Mouse (Mus musculus) heart, postnatal 36 days (tissue): ENCODE results near the gene Pold4. TPM values are rescaled to one million over a fixed set of nuclear protein-coding genes. Genes with fewer than 3 reads are reported as not detected.

Source experiments
- DNase-seq, 2 experiments: peaks; one replicate each; pipeline ENCODE4 v3.0.0; 2021 to 2022
- intact Hi-C: fragments of 180-260 bp; cut with DNase I; formaldehyde crosslinking; loops from one replicate; pipeline ENCODE4 v1.15.1; 2025
- microRNA-seq, 2 experiments: library from miRNA; unstranded; fragments of <30 nt; microRNA quantifications; one replicate each; pipeline ENCODE4 v1.2.0; 2021; ENCODE audit warnings: borderline number of aligned reads in 2 of 2
- total RNA-seq, 2 experiments: library from RNA; stranded (reverse); gene quantifications; 2 replicates each; pipeline ENCODE4 v1.2.3; 2021

Pold4 gene
- total RNA-seq, 2 experiments from 2014 or later: 11.9 to 13.7 TPM

GRCm38 (mm10) chr19:4263702-4264101, 32.0 kb downstream of the Pold4 start:
- DNase-seq: no peak
- intact Hi-C loops: no loop called here

- DNase-seq: no peak
- intact Hi-C loops: no loop called here
Measured at GRCm38 (mm10) chr19:4264171-4264780, 32.6 kb downstream of the Pold4 start.

- DNase-seq: no peak
- intact Hi-C loops: no loop called here
Measured at GRCm38 (mm10) chr19:4265956-4266355, 34.3 kb downstream of the Pold4 start.

GRCm38 (mm10) chr19:4268566-4269361, 37.1 kb downstream of the Pold4 start, which contains the start of gene Ssh3:
Gene Ssh3, minus strand, starts transcription at chr19:4269180.
- intact Hi-C loops: no loop called here
- peak; percentile 64 to 68 for DNase-seq

- no peak for DNase-seq
- intact Hi-C loops: no loop called here
Measured at GRCm38 (mm10) chr19:4270187-4270586, 38.5 kb downstream of the Pold4 start.

GRCm38 (mm10) chr19:4270972-4271371, 39.3 kb downstream of the Pold4 start:
- intact Hi-C loops: no loop called here
- no peak for DNase-seq

- intact Hi-C loops: no loop called here
- DNase-seq: no peak
Measured at GRCm38 (mm10) chr19:4279487-4279886, 47.8 kb downstream of the Pold4 start.

GRCm38 (mm10) chr19:4280425-4280824, 48.7 kb downstream of the Pold4 start:
- intact Hi-C loops: no loop called here
- DNase-seq: no peak

GRCm38 (mm10) chr19:4282898-4283553, 51.3 kb downstream of the Pold4 start, which contains the start of gene Ankrd13d:
Gene Ankrd13d, minus strand, starts transcription at chr19:4283137.
- DNase-seq: peak; percentile 87 to 88
- intact Hi-C loops: loop anchor here (1.0 to 2.0 kb wide), 2 partner anchors 22 to 23 kb away; partner anchors contain the start of gene Grk2

Small RNA genes within 50 kb of the gene (microRNA-seq; reads per million reads assigned to microRNA genes)
- 0 reads per million in 2 experiments for gene Gm26115
- gene Mir6985: 0 to 0.72 reads per million in 2 experiments

Other genes with a start within 250 kb of the Pold4 start
- 10 to 100 TPM; 22.8 to 24.4 TPM for gene Acy3, start 245.3 kb upstream of the Pold4 start, total RNA-seq
- gene Tbx10, start 239.1 kb upstream of the Pold4 start, total RNA-seq: not detected
- gene Nudt8, start 231.3 kb upstream of the Pold4 start, total RNA-seq: 100 to 1,000 TPM; 126 to 140 TPM
- 1 to 10 TPM; 1.3 to 1.4 TPM for gene Gm49405, start 231.3 kb upstream of the Pold4 start, total RNA-seq
- 100 to 1,000 TPM; 174 to 196 TPM for gene Doc2g, start 228.6 kb upstream of the Pold4 start, total RNA-seq
- gene Ndufv1, start 219.1 kb upstream of the Pold4 start, total RNA-seq: 1,000 to 10,000 TPM; 1,111 to 1,164 TPM
- 100 to 1,000 TPM; 339 to 350 TPM for gene Gstp1, start 193.9 kb upstream of the Pold4 start, total RNA-seq
- 100 to 1,000 TPM; 120 to 124 TPM for gene Gstp2, start 185.9 kb upstream of the Pold4 start, total RNA-seq
- gene Gstp3, start 172.3 kb upstream of the Pold4 start, total RNA-seq: not detected
- gene Cabp2, start 150.3 kb upstream of the Pold4 start, total RNA-seq: not detected
- gene Cdk2ap2, start 134.7 kb upstream of the Pold4 start, total RNA-seq: 10 to 100 TPM; 35.3 to 39.1 TPM
- gene Pitpnm1, start 131.9 kb upstream of the Pold4 start, total RNA-seq: 10 to 100 TPM; 20.7 to 22.9 TPM
- gene Aip, start 106.0 kb upstream of the Pold4 start, total RNA-seq: 10 to 100 TPM; 56.8 to 64.0 TPM
- gene Gpr152, start 92.1 kb upstream of the Pold4 start, total RNA-seq: not detected
- under 1 TPM in 1 of 2 experiments, not detected in 1; 0.19 TPM for gene Cabp4, start 87.9 kb upstream of the Pold4 start, total RNA-seq
- 10 to 100 TPM; 52.4 to 55.6 TPM for gene Coro1b, start 83.3 kb upstream of the Pold4 start, total RNA-seq
- 1 to 10 TPM; 1.1 to 1.3 TPM for gene Ptprcap, start 78.3 kb upstream of the Pold4 start, total RNA-seq
- gene Rps6kb2, start 68.5 kb upstream of the Pold4 start, total RNA-seq: 10 to 100 TPM; 16.4 to 18.8 TPM
- 10 to 100 TPM; 29.4 to 33.7 TPM for gene Carns1, start 56.4 kb upstream of the Pold4 start, total RNA-seq
- gene Tbc1d10c, start 40.6 kb upstream of the Pold4 start, total RNA-seq: 10 to 100 TPM in 1 of 2 experiments, 1 to 10 TPM in 1; 6.6 to 11.1 TPM
- 100 to 1,000 TPM; 326 to 332 TPM for gene Ppp1ca, start 39.8 kb upstream of the Pold4 start, total RNA-seq
- gene Rad9a, start 30.2 kb upstream of the Pold4 start, total RNA-seq: 1 to 10 TPM; 5.2 to 5.3 TPM
- gene Clcf1, start 17.7 kb upstream of the Pold4 start, total RNA-seq: 1 to 10 TPM in 1 of 2 experiments, under 1 TPM in 1; 0.51 to 1.2 TPM
- gene AC109138.7, start 17.5 kb upstream of the Pold4 start, total RNA-seq: not detected
- 1 to 10 TPM; 7.2 to 8.6 TPM for gene Ssh3, start 37.3 kb downstream of the Pold4 start, total RNA-seq
- gene Ankrd13d, start 51.2 kb downstream of the Pold4 start, total RNA-seq: under 1 TPM; 0.51 to 0.80 TPM
- gene Grk2, start 74.3 kb downstream of the Pold4 start, total RNA-seq: 10 to 100 TPM; 47.5 to 50.4 TPM
- gene Kdm2a, start 166.4 kb downstream of the Pold4 start, total RNA-seq: 10 to 100 TPM; 39.4 to 41.1 TPM
- 1 to 10 TPM; 5.5 to 5.8 TPM for gene Rhod, start 207.5 kb downstream of the Pold4 start, total RNA-seq
- 1 to 10 TPM; 6.2 to 8.2 TPM for gene Syt12, start 245.5 kb downstream of the Pold4 start, total RNA-seq